Mouse (Mus musculus): ENCODE measurements around the gene Btg2. TPM values are rescaled to one million over a fixed set of nuclear protein-coding genes. Genes with fewer than 3 reads are reported as not detected.

Btg2 gene
- polyA plus RNA-seq, 1 experiment, result 79.9 TPM

- peak overlapping the region; percentile 70 for H3K27ac ChIP-seq (ENCODE audit: control insufficient read depth, insufficient read depth, low read depth, low read length, poor library complexity)
- no peak for TF ChIP-seq CTCF (IDR thresholded peaks at IDR 0.05; ENCODE audit: control insufficient read depth, insufficient read depth, low read length)
- no peak for TF ChIP-seq POLR2A (IDR thresholded peaks at IDR 0.05; ENCODE audit: borderline replicate concordance, control insufficient read depth, low read depth, low read length)
- WGBS, result 4% methylated on average over 9 of the region's 9 CpGs
- H3K4me3 ChIP-seq (replicated peaks; ENCODE audit: control insufficient read depth, low read depth, low read length), result peak overlapping the region; percentile 78
- peaks cover 7% of the 10 kb centered on the region; the same call in 1 of the 2 replicates for H3K4me1 ChIP-seq (ENCODE audit: control insufficient read depth, insufficient read depth, low read length)
Observed at GRCm38 (mm10) chr1:134079477-134080163, 700 bp upstream of the Btg2 start.

- peaks cover 4% of the 10 kb centered on the region; the same call in 1 of the 2 replicates for H3K4me1 ChIP-seq (ENCODE audit: control insufficient read depth, insufficient read depth, low read length)
- under 1% methylated on average over 19 of the region's 19 CpGs for WGBS
- H3K4me3 ChIP-seq (replicated peaks; ENCODE audit: control insufficient read depth, low read depth, low read length), result peak overlapping the region; percentile 80
- H3K27ac ChIP-seq (ENCODE audit: control insufficient read depth, insufficient read depth, low read depth, low read length, poor library complexity), result peak overlapping the region; percentile 91
- TF ChIP-seq CTCF (IDR thresholded peaks at IDR 0.05; ENCODE audit: control insufficient read depth, insufficient read depth, low read length), result no peak
- peak; percentile 48; the same call in 1 of the 2 replicates for TF ChIP-seq POLR2A (IDR thresholded peaks at IDR 0.05; ENCODE audit: borderline replicate concordance, control insufficient read depth, low read depth, low read length)
Observed at GRCm38 (mm10) chr1:134078061-134078795, 692 bp downstream of the Btg2 start.

GRCm38 (mm10) chr1:134077389-134078060, 1.4 kb downstream of the Btg2 start:
- Histone ChIP-seq H3K4me3 (replicated peaks; ENCODE audit: control insufficient read depth, low read depth, low read length) (peak overlapping the region; percentile 80), H3K27ac (ENCODE audit: control insufficient read depth, insufficient read depth, low read depth, low read length, poor library complexity) (peak overlapping the region; percentile 91), H3K4me1 (ENCODE audit: control insufficient read depth, insufficient read depth, low read length) (peaks cover 1% of the 10 kb centered on the region; the same call in 1 of the 2 replicates)
- 3% methylated on average over 14 of the region's 14 CpGs for WGBS
- TF ChIP-seq CTCF (IDR thresholded peaks at IDR 0.05; ENCODE audit: control insufficient read depth, insufficient read depth, low read length), result no peak
- TF ChIP-seq POLR2A (IDR thresholded peaks at IDR 0.05; ENCODE audit: borderline replicate concordance, control insufficient read depth, low read depth, low read length), result peak; percentile 38; the same call in 1 of the 2 replicates

DNA sequence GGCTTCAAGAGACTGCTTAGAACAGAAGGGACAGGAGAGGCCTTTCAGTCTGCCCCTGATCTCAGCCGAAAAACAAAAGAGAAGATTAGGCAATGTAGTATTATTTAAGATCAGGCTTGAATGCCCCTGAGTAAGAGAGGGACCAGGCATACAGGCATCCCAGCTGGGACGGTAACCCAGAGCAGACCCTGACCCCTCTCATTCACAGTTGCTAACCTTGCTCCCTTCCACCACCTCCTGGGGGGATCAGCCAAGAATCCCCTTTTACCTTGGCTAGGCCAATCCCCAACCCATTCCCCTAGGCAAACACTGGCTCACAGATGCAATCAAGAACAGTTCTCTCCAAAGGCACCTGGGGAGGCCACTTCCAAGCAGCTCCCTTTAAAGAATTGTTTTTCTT, 2.1 kb downstream of the Btg2 start:
- TF ChIP-seq CTCF (IDR thresholded peaks at IDR 0.05; ENCODE audit: control insufficient read depth, insufficient read depth, low read length), result no peak
- no peak for TF ChIP-seq POLR2A (IDR thresholded peaks at IDR 0.05; ENCODE audit: borderline replicate concordance, control insufficient read depth, low read depth, low read length)
- 72% methylated on average over 2 of the region's 2 CpGs for WGBS
- Histone ChIP-seq H3K4me3 (replicated peaks; ENCODE audit: control insufficient read depth, low read depth, low read length) (peak overlapping the region; percentile 61), H3K27ac (ENCODE audit: control insufficient read depth, insufficient read depth, low read depth, low read length, poor library complexity) (peak overlapping the region; percentile 32), H3K4me1 (ENCODE audit: control insufficient read depth, insufficient read depth, low read length) (peaks cover 1% of the 10 kb centered on the region; the same call in 1 of the 2 replicates)

- Histone ChIP-seq H3K4me1 (ENCODE audit: control insufficient read depth, insufficient read depth, low read length) (peaks cover 1% of the 10 kb centered on the region; the same call in 1 of the 2 replicates), H3K4me3 (replicated peaks; ENCODE audit: control insufficient read depth, low read depth, low read length) (peak overlapping the region; percentile 39), H3K27ac (ENCODE audit: control insufficient read depth, insufficient read depth, low read depth, low read length, poor library complexity) (peak overlapping the region; percentile 53)
- no peak for TF ChIP-seq CTCF (IDR thresholded peaks at IDR 0.05; ENCODE audit: control insufficient read depth, insufficient read depth, low read length)
- TF ChIP-seq POLR2A (IDR thresholded peaks at IDR 0.05; ENCODE audit: borderline replicate concordance, control insufficient read depth, low read depth, low read length), result no peak
- 93% methylated on average over 8 of the region's 8 CpGs for WGBS
Observed at GRCm38 (mm10) chr1:134075532-134075931, 3.4 kb downstream of the Btg2 start.

GRCm38 (mm10) chr1:134074606-134075005, 4.3 kb downstream of the Btg2 start:
- TF ChIP-seq CTCF (IDR thresholded peaks at IDR 0.05; ENCODE audit: control insufficient read depth, insufficient read depth, low read length) (no peak), POLR2A (IDR thresholded peaks at IDR 0.05; ENCODE audit: borderline replicate concordance, control insufficient read depth, low read depth, low read length) (no peak)
- 0 out of 2 replicates have a peak overlapping the region, but pooled peaks have one; percentile 7 for H3K27ac ChIP-seq (ENCODE audit: control insufficient read depth, insufficient read depth, low read depth, low read length, poor library complexity)
- peaks cover 1% of the 10 kb centered on the region; the same call in 1 of the 2 replicates for H3K4me1 ChIP-seq (ENCODE audit: control insufficient read depth, insufficient read depth, low read length)
- WGBS, result 90% methylated on average over 10 of the region's 10 CpGs
- no peak overlapping the region for H3K4me3 ChIP-seq (replicated peaks; ENCODE audit: control insufficient read depth, low read depth, low read length)

- H3K27ac ChIP-seq (ENCODE audit: control insufficient read depth, insufficient read depth, low read depth, low read length, poor library complexity), result peak overlapping the region; percentile 78
- peak overlapping the region; percentile 13 for H3K4me3 ChIP-seq (replicated peaks; ENCODE audit: control insufficient read depth, low read depth, low read length)
- 84% methylated on average over 3 of the region's 3 CpGs for WGBS
- H3K4me1 ChIP-seq (ENCODE audit: control insufficient read depth, insufficient read depth, low read length), result peaks cover 1% of the 10 kb centered on the region; the same call in 1 of the 2 replicates
- TF ChIP-seq CTCF (IDR thresholded peaks at IDR 0.05; ENCODE audit: control insufficient read depth, insufficient read depth, low read length), result no peak
Observed at GRCm38 (mm10) chr1:134074184-134074583, 4.7 kb downstream of the Btg2 start.

DNA sequence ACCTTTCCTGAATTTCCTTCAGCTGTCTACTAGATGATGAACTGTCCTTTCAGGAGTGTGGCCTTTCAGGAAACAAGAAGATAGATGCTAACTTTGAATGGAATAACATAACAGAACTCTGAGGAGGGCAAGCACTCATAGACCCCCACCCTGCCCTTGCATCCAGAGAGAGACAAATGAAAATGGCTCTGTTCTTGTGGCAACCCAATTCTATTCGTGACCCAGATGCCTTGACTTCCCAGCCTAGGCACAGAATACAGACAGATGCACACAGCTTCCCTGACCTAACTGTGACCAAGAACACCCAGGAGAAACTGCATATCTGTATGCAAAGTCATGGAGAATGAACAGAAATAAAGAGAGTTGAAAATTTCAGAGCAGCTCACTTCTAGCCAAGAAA, 5.3 kb downstream of the Btg2 start:
- H3K27ac ChIP-seq (ENCODE audit: control insufficient read depth, insufficient read depth, low read depth, low read length, poor library complexity), result peak overlapping the region; percentile 92
- 60% methylated on average over 1 of the region's 1 CpGs for whole genome bisulfite sequencing
- TF ChIP-seq CTCF (IDR thresholded peaks at IDR 0.05; ENCODE audit: control insufficient read depth, insufficient read depth, low read length), result no peak
- no peak for TF ChIP-seq POLR2A (IDR thresholded peaks at IDR 0.05; ENCODE audit: borderline replicate concordance, control insufficient read depth, low read depth, low read length)
- H3K4me3 ChIP-seq (replicated peaks; ENCODE audit: control insufficient read depth, low read depth, low read length), result no peak overlapping the region
- peaks cover 1% of the 10 kb centered on the region; the same call in 1 of the 2 replicates for H3K4me1 ChIP-seq (ENCODE audit: control insufficient read depth, insufficient read depth, low read length)
